Mouse (Mus musculus) left cerebral cortex, postnatal 25 days (tissue): ENCODE data around the gene Wrb. TPM values are rescaled to one million over a fixed set of nuclear protein-coding genes. Genes with fewer than 3 reads are reported as not detected.

Experiments used
- DNase-seq, 2 experiments: peaks; one replicate each; pipeline ENCODE4 v3.0.0; 2022; ENCODE audit warnings: low spot score in 2 of 2, mixed read lengths in 1 of 2
- intact Hi-C: fragments of 180-260 bp; cut with DNase I; formaldehyde crosslinking; loops from one replicate; pipeline ENCODE4 v1.15.1; 2025
- total RNA-seq, 2 experiments: library from RNA; stranded (reverse); gene quantifications; 2 replicates each; pipeline ENCODE4 v1.2.3; 2021

The Wrb gene
- total RNA-seq, 2 experiments from 2014 or later: 61.1 to 61.6 TPM

DNA sequence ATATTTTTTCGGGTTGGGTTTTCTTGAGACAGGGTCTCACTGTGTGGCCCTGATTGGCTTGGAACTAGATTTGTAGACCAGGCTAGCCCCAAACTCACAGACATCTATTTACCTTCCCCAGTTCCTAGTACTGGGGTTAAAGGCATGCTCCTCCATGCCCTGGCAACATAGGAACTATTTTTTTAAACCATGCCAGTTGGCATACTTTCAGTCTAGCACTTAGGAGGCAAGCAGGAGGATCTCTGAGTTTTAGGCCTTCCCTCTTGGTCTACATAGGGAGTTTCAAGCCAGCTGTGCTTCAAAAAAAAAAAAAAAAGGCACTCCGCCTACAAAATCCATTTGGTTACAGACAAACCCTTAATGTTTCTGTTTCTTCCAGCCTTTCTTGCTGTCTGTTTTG is 9.3 kb downstream of the Wrb start:
- intact Hi-C loops: no loop called here
- no peak for DNase-seq

DNA sequence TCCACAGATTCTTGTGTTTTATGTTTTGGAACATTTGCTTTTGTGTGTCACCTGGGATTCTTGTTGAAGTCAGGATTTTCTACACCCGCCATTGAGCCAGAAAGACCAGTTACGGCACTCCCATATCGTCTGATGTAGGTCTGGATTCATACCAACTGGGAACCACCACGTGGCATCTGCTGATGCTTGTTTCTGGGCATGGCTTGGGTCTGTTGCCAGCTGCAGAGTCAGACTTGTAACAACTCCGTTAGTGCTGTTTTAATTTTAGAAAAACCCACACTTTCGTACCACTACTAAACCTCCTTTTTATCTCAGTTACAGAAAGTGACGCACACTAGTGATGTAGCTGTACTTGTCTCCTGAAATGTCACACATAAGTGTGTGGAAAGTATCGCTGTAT is 10.8 kb downstream of the Wrb start:
- intact Hi-C loops: loop anchor here (5.0 kb wide), 2 partner anchors 36 to 186 kb away; partner anchors contain the start of gene Lca5l
- peak; percentile 68 to 95 for DNase-seq

DNA sequence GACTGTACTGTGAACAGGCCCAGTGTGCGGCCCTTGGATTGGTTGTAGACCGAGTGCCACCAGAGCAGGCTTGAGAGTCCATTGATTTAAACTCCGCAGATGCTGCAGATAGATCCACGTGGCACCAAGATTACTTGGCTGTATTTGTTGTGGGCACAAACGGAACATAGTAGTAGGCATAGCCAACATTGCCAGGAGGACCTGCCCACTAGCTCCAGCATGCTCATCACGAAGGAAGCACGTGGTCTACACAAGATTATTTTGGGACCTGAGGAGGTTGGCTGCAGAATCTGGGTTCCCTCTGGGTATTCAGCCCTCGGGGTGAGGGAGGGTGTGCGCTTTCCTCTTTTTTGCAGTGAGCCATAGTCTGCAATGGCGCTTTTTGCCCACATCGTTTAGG is 12.0 kb downstream of the Wrb start:
- peak; percentile 63 to 95 for DNase-seq
- intact Hi-C loops: loop anchor here (5.0 kb wide), 2 partner anchors 35 to 185 kb away; partner anchors contain the start of gene Lca5l

DNA sequence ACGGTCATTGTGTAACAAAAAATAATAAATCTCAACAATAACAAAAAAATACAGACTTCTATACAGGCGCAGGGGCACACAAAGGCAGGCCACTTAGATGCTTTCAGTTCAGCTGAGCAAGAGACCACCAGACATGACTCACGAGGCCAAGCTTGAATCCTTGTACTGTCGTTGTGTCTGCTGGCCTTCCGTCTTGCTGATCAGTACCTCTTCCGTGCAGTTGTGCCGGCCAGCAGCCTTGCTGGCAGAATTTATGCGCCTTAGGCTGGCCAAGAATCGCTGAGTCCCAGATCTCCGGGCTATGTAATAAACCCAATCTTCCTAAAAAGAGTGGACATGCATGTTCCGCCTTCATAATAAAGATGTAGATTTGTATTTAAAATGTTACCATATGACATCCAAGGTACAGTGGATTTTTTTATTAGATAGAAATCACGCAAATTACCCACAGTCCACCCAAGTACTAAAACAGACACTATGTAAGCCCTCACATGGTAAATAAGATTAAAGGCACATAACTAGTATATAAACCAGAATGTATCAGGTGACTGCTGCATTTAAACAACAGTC is 13.4 kb downstream of the Wrb start:
- intact Hi-C loops: loop anchor here (5.0 kb wide), 2 partner anchors 34 to 184 kb away; partner anchors contain the start of gene Lca5l
- DNase-seq: no peak

DNA sequence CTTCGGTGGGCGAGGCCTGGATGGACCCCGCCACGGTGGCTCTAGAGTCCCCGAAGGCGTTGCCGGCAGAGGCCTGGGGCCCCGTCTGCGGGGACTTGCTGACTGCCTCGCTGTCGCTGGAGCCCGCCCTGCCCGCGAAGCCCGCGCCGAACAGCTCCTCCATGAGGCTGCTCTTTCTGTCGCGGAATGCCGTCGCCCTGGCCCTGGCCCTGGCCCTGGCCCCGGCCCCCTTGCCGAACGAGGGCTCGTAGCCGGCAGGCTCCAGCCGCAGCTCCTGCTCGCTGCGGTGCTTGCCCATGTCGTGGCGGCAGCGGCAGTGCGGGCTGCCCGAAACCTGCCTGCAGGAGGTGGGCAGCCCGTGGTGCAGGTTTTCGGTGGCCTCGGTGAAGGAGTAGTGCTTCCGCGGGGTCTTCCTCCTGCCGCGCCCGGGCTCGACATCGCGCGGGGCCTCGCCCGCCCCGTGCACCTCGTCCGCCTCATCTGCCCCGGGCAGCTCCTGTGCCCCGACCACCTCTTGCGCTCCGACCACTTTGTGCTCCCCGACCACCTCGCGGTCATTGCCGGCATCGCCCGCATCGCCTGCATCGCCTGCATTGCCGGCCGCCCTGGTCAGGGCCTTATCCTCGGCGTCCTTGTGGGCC is 14.0 kb downstream of the Wrb start:
- DNase-seq: peak; percentile 35 to 37
- intact Hi-C loops: loop anchor here (5.0 kb wide), 2 partner anchors 33 to 183 kb away; partner anchors contain the start of gene Lca5l

DNA sequence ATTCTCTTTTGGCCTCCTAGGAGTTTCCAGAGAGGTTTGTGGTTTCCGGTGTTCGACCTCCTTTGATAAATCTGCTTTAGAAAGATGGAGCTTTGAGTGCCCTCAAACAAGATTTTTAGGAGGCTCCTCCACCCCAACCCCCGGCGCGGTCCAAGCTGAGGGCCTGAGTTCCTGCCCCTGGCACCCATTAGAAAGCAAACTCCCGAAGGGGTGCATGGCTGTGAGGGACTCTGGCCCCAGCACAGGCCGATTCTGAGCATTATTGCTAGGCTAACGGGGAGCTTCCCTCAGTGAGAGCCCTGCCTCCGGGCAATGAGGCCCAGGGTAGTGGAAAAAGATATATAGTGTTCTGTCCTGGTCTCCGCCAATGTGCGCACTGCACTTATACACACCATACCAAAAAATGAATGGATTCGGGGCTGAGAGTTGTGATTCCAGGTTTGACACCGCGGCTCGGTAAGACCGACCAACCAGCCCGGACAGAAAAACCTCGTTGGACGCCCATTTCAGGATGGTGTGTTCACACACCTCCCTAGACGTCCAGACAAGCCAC is 14.7 kb downstream of the Wrb start:
- intact Hi-C loops: loop anchor here (5.0 kb wide), 2 partner anchors 32 to 182 kb away; partner anchors contain the start of gene Lca5l
- no peak for DNase-seq

DNA sequence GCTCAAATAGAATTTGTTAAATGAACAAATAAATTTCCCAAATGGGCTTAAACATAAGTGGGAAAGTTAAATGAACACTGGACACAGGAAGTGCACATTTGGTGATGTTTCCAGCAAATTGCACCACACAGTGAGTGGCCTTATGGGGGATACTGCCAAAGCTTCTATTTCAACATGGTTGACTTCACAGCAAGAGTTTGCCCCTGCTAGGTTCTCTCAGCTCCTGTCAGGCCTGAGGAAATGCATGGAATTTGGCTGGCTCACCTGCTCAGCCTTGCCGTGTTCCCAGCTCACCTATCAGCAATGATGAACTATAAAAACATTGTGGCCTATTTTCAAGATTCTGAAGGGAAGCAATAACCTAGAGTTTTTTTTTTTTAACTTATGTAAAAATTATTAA is 15.7 kb downstream of the Wrb start:
- intact Hi-C loops: no loop called here
- no peak for DNase-seq

DNA sequence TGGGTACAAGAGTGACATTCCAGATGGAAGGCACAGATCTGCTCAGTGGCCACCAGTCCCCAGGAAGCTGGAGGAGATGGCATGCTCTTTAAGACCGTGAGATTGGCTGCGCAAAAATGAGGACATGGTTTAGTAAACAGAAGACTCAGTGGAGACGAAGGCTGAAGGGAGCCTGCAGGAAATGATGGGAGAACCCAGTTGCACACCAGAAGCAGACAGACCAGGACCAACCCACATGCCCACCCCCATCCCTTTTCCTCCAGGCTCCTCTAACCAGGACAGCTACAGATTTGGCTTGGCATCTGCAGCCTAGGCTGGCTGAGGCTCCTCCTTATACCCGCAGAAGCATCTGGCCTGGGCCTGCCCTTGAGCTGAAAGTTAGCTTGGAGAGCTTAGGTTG is 16.1 kb downstream of the Wrb start:
- DNase-seq: no peak
- intact Hi-C loops: no loop called here

DNA sequence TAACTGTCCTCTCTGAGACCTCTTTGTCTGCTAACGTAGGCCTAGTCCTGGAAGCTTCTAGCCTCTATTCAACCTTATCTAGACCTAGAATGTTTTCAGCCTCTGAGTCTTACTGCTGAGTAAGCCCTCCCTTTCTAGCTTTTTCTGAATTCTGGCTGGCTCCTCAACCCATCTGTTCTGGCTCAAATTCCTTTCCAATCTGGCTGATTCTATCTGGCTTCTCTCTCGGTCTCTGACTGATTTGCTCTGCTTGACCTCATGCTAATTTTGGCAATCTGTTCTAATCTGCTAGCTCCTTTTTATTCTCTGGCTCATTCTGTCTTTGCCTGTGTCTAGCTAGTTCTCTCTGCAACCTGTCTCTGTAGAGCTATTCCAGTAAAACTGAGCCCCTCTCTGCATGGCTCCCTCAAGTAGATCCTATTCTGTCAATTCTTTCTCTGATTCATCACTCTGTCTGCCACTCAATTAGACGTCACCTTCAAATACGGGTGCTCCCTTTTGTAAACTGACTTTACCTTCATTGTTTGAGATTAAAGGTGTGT is 20.6 kb downstream of the Wrb start:
- intact Hi-C loops: no loop called here
- no peak for DNase-seq

DNA sequence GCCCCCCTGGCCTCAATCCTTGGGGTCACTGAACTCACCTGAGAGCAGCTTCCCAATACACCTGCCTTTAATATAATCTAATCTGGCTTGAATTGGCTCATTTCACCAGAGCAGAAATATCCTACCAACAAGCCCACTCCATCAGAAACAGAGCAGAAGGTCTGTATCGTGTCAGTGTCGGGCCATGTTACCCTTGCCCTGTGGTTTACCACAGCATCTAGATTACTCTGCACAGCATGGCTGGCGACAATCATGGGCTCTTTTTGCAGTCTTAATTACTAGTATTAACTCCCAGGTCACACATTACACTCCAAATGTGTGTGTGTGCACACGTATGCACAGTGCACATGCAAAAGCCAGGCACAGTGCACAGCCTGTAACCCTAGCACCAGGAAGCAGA is 23.6 kb downstream of the Wrb start:
- intact Hi-C loops: no loop called here

DNA sequence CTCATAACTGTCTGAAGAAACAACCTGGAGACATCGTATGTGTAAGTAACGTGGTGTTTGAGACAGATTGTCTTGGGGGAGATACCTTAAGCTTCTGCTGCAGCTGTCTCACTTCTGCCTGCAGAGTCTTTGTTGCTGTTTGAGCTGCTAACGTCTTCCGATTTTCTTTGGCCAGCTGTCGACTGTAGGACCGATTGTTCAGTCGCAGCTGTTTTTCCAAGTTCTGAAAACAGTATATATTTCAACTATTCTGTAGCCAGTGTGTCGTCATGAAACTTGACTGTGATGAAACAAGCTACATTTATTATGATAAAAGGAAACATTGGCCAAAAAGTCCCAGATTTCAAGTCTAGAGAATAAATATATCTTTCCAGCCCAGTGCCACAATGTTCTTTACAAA is 28.4 kb downstream of the Wrb start:
- intact Hi-C loops: no loop called here

More for the DNA sequence above, 23.6 kb downstream of the Wrb start:
- DNase-seq: no peak

DNA sequence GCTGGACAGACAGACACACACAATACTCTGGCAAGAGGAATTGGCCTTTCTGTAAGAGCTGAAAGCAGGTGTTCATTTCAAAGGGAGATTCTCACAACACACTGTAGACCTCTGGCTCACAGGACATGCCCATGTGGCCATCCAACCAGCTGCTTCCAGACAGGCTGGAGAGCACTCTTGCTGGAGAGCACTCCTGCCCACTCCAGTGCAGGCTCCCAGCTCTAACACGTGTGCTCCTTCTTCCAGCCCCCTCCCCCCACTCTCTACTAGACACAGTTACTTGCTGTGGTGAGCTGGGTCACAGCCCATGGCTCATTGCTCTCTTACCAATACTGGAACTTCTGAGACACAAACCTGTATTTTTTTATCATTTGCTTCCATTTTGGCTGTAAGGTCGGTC is 30.2 kb downstream of the Wrb start:
- DNase-seq: no peak
- intact Hi-C loops: no loop called here

More for the DNA sequence above, 28.4 kb downstream of the Wrb start:
- DNase-seq: no peak

DNA sequence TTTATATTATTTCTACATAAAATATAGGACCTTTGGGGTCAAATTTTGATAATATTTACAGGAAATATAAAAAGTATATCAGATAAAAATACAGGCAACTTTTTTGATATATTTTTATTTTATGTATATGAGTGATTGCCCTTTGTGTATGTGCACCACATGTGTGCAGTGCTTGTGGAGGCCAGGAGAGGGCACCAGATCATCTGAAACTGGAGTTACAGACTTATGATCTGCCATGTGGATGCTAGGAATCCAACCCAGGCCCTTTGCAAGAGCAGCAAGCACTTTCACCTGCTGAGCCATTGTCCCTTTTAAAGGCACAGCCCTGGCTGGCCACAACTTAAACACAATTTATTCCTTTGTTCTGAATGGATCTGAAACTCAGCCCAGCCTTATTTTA is 33.9 kb downstream of the Wrb start:
- intact Hi-C loops: no loop called here
- no peak for DNase-seq

DNA sequence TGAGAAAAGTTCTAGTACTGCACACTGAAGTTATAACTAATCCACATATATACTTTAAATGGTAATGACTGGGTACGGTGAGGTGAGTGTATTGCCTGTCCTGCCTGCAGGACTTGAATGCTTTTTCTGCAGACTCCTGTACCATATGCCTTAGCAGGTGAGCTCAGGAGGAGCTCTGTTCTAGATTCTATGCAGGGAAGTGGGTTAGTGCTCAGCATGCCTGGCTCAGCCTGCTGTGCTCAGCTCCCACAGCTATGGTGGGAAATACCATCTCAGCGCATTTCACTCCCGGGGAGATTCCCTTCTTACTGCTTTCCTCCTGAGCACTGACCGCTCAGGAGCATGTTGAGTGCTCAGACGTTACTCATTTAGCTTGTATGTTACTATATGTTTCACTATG is 42.4 kb downstream of the Wrb start:
- intact Hi-C loops: no loop called here
- no peak for DNase-seq

DNA sequence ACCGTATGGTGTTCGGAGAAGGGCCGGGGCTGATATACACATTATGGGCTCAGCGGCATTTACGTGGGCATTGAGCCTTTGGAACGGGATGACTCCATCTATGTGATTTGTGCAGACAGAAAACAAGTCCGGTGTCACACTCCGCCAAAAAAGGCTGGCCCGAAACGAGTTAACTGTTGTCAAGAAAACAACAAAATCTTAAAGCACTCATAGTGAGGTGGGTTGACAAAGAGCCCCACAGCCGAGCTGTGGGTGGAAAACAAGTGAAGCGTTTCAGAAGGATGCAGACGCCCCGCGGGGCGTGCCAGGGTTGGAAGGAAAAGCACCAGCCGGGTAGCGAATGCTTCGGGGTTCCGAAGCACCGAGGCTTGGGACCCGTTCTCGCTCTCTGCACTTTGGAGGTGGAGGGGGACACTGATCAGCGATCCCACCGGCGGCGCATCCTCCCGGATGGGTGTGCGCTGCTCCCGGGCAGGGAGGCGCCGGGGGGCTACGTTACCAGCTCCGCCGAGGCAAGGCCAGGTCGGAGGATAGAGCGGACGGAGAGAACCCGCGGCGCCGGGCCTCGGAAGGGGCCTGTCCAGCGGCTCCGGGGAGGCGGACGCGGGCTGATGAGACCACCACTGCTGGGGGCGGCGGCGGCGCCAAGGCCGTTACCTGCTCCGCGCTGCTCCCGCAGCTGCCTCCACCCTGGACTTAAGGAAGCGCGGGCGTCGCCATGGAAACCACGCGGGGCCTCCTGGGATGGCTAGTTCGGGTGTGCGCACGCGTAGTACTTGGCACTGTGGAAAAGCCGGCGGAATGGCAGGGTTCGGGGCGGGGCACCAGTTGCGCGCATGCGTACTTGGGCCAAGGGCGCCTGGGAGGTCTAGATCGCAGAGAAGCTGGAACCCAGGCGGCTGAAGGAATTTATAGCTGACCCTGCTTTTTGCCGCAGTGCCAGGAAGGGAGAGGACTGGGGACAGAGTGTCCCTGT is 46.6 kb downstream of the Wrb start, which contains the start of gene Lca5l:
Lca5l (minus strand) TSS at position 741 of the 976 bp plus-strand sequence.
- intact Hi-C loops: loop anchor here (5.0 kb wide), 1 partner anchor 35 kb away; no protein-coding TSS in a partner anchor
- peak; percentile 99 for DNase-seq

DNA sequence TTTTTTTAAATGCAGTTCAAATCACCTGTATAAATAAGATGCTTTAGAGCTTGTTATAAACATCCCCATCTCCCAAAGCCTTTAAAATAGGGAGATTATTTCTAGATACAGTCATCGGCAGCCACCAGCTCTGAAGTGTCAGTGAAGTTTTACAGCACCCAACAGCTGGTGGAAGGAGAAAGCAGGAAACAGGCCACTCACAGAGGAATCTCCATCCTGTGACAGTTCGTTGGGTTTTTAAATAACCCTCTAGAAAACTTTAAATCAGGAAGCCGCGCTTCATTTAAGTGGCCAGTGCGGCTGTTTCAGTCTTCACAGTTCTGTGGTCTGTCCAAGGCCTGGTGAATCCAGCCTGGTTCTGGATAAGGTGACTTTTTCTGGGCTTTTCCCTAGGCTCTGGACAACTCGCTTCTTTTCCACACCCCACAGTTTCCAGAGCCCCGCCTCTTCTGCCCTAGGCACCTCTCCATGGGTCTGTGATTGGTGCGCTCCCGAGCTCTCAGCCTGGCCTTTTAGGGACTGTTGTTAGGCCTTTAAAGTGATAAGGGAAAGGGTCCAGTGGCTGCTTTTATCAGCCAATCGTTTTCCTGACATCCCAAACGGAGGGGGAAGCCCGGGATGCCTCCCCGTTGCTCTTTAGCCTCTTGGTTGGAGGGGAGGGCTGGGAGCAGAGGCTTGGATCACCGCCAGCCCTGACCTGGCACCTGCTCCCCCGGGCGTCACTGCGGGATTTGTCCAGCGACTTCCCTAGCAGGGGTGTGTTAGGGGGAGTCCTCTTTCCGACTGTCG is 54.9 kb downstream of the Wrb start, which contains the start of gene Sh3bgr:
Sh3bgr (plus strand) TSS at position 538 of the 789 bp plus-strand sequence.
- intact Hi-C loops: no loop called here
- no peak for DNase-seq

DNA sequence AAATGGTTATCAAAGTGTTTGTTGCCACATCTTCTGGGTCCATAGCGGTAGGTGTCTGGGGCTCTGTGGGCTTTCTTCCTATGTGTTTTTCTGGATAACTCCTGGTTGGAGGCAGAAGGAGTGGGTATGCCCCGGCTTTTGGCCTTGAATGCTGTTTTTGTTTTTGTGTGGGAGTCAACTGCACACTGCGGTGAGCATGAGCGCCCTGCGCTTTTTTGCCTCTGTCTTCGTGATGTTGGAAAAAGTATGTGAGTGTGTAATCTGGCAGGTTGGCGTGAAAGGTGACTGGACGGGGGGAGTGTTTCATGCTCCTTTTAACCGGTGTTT is 55.5 kb downstream of the Wrb start:
- intact Hi-C loops: no loop called here
- DNase-seq: no peak

DNA sequence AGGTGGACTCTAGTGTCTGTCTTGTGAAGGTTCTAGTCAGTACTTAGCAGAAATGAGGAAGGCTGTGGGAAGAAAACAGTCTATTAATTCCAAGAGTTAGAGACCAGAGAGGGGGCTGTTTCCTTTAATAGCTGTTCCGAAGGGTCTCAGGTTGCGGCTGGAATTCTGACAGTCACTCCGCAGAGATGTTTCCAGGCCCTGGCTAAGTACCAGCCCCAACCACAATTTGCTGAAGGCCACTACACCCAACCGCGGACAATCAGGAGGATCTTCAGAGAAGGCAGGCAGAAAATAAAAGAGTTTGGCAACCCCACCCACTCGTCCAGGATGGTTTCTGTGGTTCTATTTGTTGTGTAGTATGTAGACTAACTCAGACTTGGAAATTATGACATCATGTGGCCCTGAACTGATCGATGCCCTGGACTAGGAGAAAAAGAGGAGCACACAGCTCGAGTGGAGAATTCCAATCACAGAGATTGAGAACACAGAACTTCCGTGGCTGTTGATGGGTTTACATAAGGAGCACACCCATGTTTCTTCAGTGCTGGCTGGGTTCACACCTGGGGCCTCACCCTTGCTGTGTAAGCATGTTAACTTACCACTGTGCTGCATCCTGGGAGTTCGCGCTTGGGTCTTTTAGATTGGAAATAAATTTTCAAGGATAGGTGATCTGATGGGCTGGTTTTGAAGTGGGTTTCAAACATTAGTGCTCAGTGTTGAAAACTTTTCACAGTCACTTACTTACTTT is 56.5 kb downstream of the Wrb start:
- intact Hi-C loops: no loop called here
- no peak for DNase-seq
